Mouse (Mus musculus) lung, embryonic 14.5 days (tissue): Measurements from ENCODE around the gene Pcbp2. TPM values are rescaled to one million over a fixed set of nuclear protein-coding genes. Genes with fewer than 3 reads are reported as not detected.

ENCODE experiments used
- ATAC-seq: fragments of 200-750 bp; cut with Nextera tagmentation; 2 replicates; pipeline ENCODE4 v1.8.0; 2017; ENCODE audit warnings: mild to moderate bottlenecking, moderate TSS enrichment, moderate library complexity; ENCODE audit not compliant: insufficient read depth
- DNase-seq: peaks from one replicate; pipeline ENCODE4 v3.0.0-alpha.2; 2015
- H3K27ac ChIP-seq: fragments of 300-500 bp; sonication (generic); 2 replicates; pipeline ENCODE4 v1.5.1; 2014; ENCODE audit warnings: low read depth, mild to moderate bottlenecking, moderate library complexity
- H3K27me3 ChIP-seq: fragments of 300-500 bp; sonication (generic); 2 replicates; pipeline ENCODE4 v1.6.1; 2014; ENCODE audit warnings: low read length, control low read depth; ENCODE audit not compliant: insufficient read depth
- H3K36me3 ChIP-seq: fragments of 300-500 bp; sonication (generic); 2 replicates; pipeline ENCODE4 v1.6.1; 2014; ENCODE audit warnings: control low read depth; ENCODE audit not compliant: insufficient read depth
- H3K4me1 ChIP-seq: fragments of 300-500 bp; sonication (generic); 2 replicates; pipeline ENCODE4 v1.6.1; 2014; ENCODE audit warnings: antibody characterized with exemption, control low read depth; ENCODE audit not compliant: insufficient read depth
- H3K4me2 ChIP-seq: fragments of 300-500 bp; sonication (generic); 2 replicates; pipeline ENCODE4 v1.6.1; 2014; ENCODE audit warnings: mild to moderate bottlenecking
- H3K4me3 ChIP-seq: fragments of 300-500 bp; sonication (generic); 2 replicates; pipeline ENCODE4 v1.5.1; 2014; ENCODE audit warnings: low read depth, low read length
- H3K9ac ChIP-seq: fragments of 300-500 bp; sonication (generic); 2 replicates; pipeline ENCODE4 v1.6.1; 2014
- H3K9me3 ChIP-seq: fragments of 300-500 bp; sonication (generic); 2 replicates; pipeline ENCODE4 v1.6.1; 2016; ENCODE audit warnings: low read depth, low read length, control low read depth
- CTCF ChIP-seq: IDR thresholded peaks from 2 replicates; pipeline ENCODE4 v1.5.1; 2016; ENCODE audit warnings: antibody characterized with exemption, low read depth
- WGBS: fragments of 180-500 bp; shearing (Covaris S2); extraction: QIAGEN DNeasy Blood & Tissue Kit; methylation state at CpG from one replicate; pipeline ENCODE4 v1.1.7; 2014; 5-methylcytosine and 5-hydroxymethylcytosine counted together
- polyA plus RNA-seq: library from polyadenylated mRNA; unstranded; fragments of >200 nt; fragmentation: Nextera tagmentation; extraction: Ambion mirVana; gene quantifications from 2 replicates; pipeline ENCODE4 v1.2.1, GENCODE M21; 2014

The Pcbp2 gene
- 280 and 281 TPM in 2 replicates for polyA plus RNA-seq

DNA sequence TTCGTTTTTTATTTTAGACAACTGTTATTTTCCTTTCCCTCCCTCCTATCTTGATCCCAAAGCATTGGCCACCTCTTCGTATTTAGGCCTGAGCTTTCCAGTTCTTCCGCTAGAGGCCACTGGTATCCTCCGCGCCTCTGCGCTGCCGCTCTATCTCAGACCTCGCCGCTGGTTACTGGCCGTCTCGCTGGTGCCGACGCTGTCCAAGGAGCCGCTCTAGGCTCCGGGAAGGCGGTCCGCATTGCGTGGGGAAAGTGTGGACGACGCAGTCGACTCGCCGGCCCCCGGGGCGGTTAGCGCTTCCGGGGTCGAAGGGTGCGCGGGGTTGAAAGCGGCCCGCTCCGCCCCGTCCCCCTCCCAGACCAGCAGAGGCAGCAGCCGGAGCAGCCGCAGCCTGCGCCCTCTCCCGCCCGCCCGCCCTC, at the start of gene Pcbp2:
TSS of gene Pcbp2 (plus strand) at position 357 of the 422 bp plus-strand sequence.
- H3K9ac ChIP-seq: peak within 1 kb of the TSS; percentile 97
- peak within 1 kb of the TSS; percentile 89 for H3K4me3 ChIP-seq
- H3K27me3 ChIP-seq: no peaks in the 10 kb centered on the region
- H3K9me3 ChIP-seq: no peaks in the 10 kb centered on the region
- peak; percentile 88 for TF ChIP-seq CTCF
- peaks cover 21% of the 10 kb centered on the region for H3K36me3 ChIP-seq
- peak within 1 kb of the TSS; percentile 99 for H3K27ac ChIP-seq
- peak within 1 kb of the TSS; percentile 70 for H3K4me2 ChIP-seq
- peak; percentile 99 for ATAC-seq
- H3K4me1 ChIP-seq: no peaks in the 10 kb centered on the region
- under 1% methylated on average over 30 of the region's 40 CpGs for WGBS
- peak; percentile 99 for DNase-seq

DNA sequence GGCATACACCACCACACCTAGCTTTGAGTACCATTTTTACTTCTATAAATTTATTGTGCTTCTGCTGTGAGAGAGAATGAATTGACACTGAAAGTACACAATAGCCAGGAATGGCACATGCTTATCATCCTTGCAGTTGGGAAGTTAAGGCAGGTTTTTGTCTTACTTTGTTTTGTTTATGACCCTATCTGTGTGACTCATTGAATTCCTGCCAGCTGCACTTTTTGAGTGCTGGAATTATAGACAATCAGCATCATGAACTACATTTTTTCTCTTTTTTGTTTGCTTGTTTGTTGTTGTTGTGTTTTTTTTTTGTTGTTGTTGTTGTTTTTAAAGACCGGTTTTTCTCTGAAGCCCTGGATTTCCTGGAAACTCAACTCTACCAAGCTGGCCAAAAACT, 49.4 kb upstream of the Pcbp2 start:
- Histone ChIP-seq H3K36me3 (peaks cover 40% of the 10 kb centered on the region), H3K27ac (no peak overlapping the region)
- TF ChIP-seq CTCF: no peak

DNA sequence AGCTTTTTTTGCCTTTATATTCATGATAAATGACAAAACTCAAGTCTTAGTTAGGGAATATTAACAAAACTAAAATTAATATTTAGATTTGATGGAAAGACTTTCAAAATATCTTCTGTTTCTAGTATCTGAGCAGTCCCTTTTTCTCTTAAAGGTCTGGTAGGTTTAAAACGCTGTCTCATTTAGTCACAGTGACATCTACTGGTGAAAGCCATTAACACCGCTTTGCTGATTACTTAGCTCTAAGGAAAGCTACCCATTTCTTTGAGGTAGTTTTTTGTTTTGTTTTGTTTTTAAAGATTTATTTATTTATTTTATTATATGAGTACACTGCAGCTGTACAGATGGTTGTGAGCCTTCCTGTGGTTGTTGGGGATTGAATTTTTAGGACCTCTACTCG, 48.9 kb upstream of the Pcbp2 start:
- Histone ChIP-seq H3K4me3 (no peak overlapping the region), H3K9me3 (no peaks in the 10 kb centered on the region), H3K27ac (no peak overlapping the region), H3K4me1 (no peaks in the 10 kb centered on the region), H3K27me3 (no peaks in the 10 kb centered on the region), H3K4me2 (no peak overlapping the region), H3K36me3 (peaks cover 45% of the 10 kb centered on the region), H3K9ac (no peak overlapping the region)
- peak; percentile 92 for DNase-seq
- TF ChIP-seq CTCF: peak; percentile 66
- 52% methylated on average over 3 of the region's 3 CpGs for WGBS
- ATAC-seq: no peak

More for the DNA sequence above, 49.4 kb upstream of the Pcbp2 start:
- WGBS: 43% methylated on average over 1 of the region's 1 CpGs
- Histone ChIP-seq H3K4me1 (no peaks in the 10 kb centered on the region), H3K4me3 (no peak overlapping the region), H3K4me2 (no peak overlapping the region), H3K9me3 (no peaks in the 10 kb centered on the region), H3K9ac (no peak overlapping the region), H3K27me3 (no peaks in the 10 kb centered on the region)
- ATAC-seq: no peak
- DNase-seq: no peak

DNA sequence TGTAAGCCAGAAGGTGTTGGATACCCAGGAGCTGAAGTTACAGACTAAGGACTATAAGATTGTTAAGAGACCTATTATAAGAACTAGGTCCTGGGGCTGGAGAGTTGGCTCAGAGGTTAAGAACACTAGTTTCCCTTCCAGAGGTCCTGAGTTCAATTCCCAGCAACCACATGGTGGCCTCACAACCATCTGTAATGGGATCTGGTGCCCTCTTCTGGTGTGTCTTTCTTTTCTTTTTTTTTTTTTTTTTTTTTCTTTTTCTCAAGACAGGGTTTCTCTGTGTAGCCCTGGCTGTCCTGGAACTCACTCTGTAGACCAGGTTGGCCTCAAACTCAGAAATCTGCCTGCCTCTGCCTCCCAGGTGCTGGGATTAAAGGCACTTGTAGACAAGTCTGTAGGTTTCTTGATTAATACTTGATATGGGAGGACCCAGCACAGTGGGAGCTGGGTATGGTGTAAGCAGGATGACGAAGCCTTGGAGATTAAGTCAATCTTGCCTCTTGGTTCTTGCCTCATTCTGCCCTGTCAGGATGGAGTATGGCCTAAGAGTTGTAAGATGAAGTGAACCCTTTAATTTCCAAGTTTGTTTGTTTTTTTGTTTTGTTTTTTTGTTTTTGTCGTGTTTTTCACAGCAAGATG, 46.6 kb upstream of the Pcbp2 start:
- no peak for DNase-seq
- H3K27ac ChIP-seq: no peak overlapping the region
- peaks cover 62% of the 10 kb centered on the region for H3K36me3 ChIP-seq
- no peak for TF ChIP-seq CTCF
- 94% methylated on average over 2 of the region's 2 CpGs for WGBS
- H3K4me3 ChIP-seq: no peak overlapping the region
- H3K9ac ChIP-seq: no peak overlapping the region
- ATAC-seq: no peak
- no peaks in the 10 kb centered on the region for H3K27me3 ChIP-seq
- no peaks in the 10 kb centered on the region for H3K9me3 ChIP-seq
- H3K4me2 ChIP-seq: no peak overlapping the region
- H3K4me1 ChIP-seq: no peaks in the 10 kb centered on the region

DNA sequence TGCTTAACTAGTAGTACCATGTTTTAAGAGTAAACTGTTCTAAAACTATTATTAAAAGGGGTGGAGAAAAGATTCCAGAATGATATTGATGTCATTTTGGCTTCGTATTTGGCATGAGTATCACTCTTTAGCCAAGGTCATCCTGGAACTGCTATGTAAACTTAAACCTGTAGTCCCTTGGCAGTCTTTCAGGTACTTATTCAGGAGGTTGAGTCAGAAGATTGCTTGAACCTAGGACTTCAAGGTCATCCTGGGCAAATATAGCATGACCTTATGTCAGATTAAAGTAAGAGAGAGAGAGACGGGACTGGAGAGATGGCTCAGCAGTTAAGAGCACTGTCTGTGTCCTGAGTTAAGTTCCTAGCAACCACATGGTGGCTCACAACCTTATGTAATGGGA, 45.7 kb upstream of the Pcbp2 start:
- ATAC-seq: no peak
- no peak for TF ChIP-seq CTCF
- DNase-seq: no peak
- 77% methylated on average over 2 of the region's 2 CpGs for WGBS
- no peak overlapping the region for H3K27ac ChIP-seq
- no peak overlapping the region for H3K9ac ChIP-seq
- no peaks in the 10 kb centered on the region for H3K9me3 ChIP-seq
- peaks cover 61% of the 10 kb centered on the region for H3K36me3 ChIP-seq
- H3K27me3 ChIP-seq: no peaks in the 10 kb centered on the region
- no peaks in the 10 kb centered on the region for H3K4me1 ChIP-seq
- no peak overlapping the region for H3K4me2 ChIP-seq
- no peak overlapping the region for H3K4me3 ChIP-seq

DNA sequence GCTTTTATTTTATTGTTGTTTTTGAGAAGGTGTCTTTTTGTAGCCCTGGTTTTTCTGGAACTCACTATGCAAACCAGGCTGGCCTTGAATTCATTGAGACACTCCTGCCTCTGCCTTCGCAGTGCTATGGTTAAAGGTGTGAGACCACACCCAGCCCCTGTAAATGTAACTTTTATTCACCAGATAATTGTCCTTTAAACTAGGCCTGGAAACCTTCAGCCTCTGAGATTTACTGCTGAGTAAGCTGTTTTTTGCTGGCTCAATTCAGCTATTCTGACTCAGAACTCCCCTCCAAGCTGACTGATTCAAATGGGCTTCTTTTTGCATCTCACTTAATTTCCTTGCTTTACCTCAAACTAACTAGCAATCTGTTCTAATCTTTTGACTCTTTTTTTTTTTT, 43.4 kb upstream of the Pcbp2 start:
- no peak overlapping the region for H3K4me2 ChIP-seq
- no peak overlapping the region for H3K4me3 ChIP-seq
- no peak for ATAC-seq
- no peak overlapping the region for H3K9ac ChIP-seq
- 95% methylated on average over 1 of the region's 1 CpGs for WGBS
- no peaks in the 10 kb centered on the region for H3K4me1 ChIP-seq
- H3K9me3 ChIP-seq: no peaks in the 10 kb centered on the region
- H3K36me3 ChIP-seq: peaks cover 72% of the 10 kb centered on the region
- no peaks in the 10 kb centered on the region for H3K27me3 ChIP-seq
- no peak for TF ChIP-seq CTCF
- no peak overlapping the region for H3K27ac ChIP-seq
- no peak for DNase-seq

DNA sequence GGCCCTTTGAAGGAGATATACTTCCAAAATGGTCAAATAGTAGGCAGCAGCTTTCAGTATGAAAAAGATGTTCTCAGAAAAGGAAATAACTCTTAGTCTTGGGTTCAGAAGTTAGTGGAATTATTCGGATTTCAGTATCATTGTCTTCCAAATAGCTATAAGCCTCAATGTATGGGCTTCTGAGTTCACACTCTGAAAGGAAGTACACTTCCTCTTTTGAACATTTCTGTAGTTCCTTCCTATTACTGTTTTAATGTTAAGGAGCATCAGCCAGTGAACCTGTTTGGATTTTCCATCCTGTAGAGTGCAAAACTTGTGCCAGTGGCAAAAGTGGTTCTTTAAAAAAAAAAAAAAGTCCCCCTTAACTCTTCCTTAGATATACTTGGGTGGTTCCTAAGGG, 38.3 kb upstream of the Pcbp2 start:
- 83% methylated on average over 1 of the region's 1 CpGs for WGBS
- no peaks in the 10 kb centered on the region for H3K27me3 ChIP-seq
- H3K4me3 ChIP-seq: no peak overlapping the region
- H3K4me2 ChIP-seq: no peak overlapping the region
- no peak for TF ChIP-seq CTCF
- no peaks in the 10 kb centered on the region for H3K9me3 ChIP-seq
- no peak overlapping the region for H3K27ac ChIP-seq
- H3K9ac ChIP-seq: no peak overlapping the region
- ATAC-seq (no peak), DNase-seq (no peak)
- peaks cover 90% of the 10 kb centered on the region for H3K36me3 ChIP-seq
- H3K4me1 ChIP-seq: no peaks in the 10 kb centered on the region
